Mouse (Mus musculus): ENCODE results near the gene Gm20388.

The Gm20388 gene

DNA sequence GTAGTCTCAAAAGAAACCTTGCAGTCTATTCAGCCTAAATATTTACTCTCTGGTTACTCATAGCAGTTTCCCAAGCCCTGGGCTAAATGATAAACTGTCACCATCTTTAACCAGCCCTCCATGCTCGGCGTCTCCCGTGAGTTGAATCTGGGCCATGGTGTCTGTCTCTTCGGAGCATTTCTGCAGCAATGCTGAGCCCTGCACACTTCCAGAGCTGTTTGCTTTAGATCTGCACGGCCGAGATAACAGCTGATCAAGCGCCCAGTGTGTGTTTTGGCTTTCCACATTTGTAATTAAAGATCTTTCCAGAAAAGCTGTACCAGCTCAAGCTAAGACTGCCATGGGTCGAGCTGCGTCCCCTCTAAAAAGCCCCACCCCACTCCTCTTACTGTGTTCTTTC, 1068.6 kb downstream of the Gm20388 start:
- no peak for DNase-seq (ENCODE audit: low read depth, low spot score)

DNA sequence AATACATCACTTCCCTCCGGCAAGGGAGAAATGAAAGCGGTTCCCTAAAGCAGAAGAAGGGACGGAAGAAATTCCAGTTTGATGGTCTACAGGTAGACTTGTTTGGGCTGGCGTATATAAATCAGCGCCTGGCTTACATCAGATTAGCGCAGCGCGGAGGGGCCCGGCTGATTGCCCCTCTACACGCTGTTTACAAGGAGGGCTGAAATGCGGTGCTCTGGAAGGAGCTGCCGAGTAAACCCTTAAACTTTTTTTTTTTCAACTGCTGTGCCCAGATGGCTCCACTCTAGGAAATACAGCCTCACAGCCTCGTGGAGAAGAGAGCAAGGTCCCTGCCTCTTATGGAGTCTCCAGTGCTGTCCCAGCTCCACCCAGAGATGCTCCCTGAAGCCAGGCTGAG, 1070.3 kb downstream of the Gm20388 start:
- DNase-seq (ENCODE audit: low read depth, low spot score) = no peak

- no peak for DNase-seq (ENCODE audit: low read depth, low spot score)
Measured at GRCm38 (mm10) chr8:120984888-120985287, 1074.2 kb downstream of the Gm20388 start.

- DNase-seq (ENCODE audit: low read depth, low spot score) = no peak
Measured at GRCm38 (mm10) chr8:120986022-120986421, 1075.4 kb downstream of the Gm20388 start.

- DNase-seq (ENCODE audit: low read depth, low spot score) = no peak
Measured at GRCm38 (mm10) chr8:120993738-120994137, 1083.1 kb downstream of the Gm20388 start.

GRCm38 (mm10) chr8:120995424-120995823, 1084.8 kb downstream of the Gm20388 start:
- no peak for DNase-seq (ENCODE audit: low read depth, low spot score)

GRCm38 (mm10) chr8:120996905-120997581, 1086.4 kb downstream of the Gm20388 start:
- no peak for DNase-seq (ENCODE audit: low read depth, low spot score)

DNA sequence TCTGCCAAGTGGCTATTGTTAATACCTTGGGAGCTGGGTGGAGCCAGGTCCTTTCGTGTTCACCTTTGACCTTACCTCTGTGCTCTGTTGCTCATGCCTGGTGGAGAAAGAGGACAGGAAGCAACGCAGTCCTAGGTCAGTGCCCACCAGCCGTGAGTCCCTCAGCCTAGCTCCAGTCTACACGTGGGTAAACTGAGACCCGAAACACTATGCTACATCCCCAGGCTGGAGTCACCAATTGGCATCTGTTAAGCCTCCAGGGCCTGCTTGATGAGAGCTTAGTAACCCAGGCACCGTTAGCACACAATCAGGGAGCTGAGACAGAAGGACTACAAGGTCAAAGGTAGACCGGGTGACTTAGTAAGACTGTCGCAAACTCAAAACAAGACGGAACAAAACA, 1087.3 kb downstream of the Gm20388 start:
- no peak for DNase-seq (ENCODE audit: low read depth, low spot score)

DNA sequence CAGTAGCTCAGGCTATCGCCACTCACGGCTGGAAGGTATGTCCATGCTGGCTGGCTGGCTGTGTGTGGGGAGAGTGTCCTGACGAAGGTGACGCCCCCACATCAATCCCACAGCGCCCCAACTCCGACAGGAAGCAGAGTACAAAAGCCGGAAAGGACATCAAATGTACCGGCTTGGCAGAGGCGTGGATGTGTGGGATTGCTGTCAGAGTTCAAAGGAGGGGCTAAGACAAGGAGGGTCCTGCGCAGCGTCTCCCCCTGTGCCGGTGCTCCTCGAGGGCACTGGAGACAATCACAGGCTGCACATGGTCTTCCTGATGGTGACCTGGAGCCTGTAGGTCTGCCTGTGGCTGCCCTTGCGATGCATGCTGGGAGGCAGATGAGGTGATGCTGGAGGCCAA, 1088.3 kb downstream of the Gm20388 start:
- DNase-seq (ENCODE audit: low read depth, low spot score) = no peak

DNA sequence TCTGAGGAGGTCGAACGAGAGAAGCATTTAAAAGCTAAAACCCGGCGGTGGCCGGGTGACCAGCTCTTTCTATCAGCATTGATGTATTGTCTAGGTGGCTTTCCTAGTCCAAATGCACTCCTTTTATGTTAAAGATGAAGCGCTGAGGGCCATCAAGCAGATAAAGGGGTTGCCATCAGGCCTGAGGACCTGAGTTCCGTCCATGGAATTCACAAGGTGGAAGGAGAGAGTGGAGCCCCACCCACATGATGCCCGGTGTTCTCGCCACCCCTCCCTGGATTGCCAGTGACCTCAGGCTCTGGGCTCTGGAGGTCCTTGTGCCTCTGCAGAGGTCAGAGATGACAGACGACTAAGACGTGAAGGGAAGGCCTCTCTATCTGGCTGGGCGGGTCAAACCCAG, 1091.3 kb downstream of the Gm20388 start:
- DNase-seq (ENCODE audit: low read depth, low spot score) = no peak

DNA sequence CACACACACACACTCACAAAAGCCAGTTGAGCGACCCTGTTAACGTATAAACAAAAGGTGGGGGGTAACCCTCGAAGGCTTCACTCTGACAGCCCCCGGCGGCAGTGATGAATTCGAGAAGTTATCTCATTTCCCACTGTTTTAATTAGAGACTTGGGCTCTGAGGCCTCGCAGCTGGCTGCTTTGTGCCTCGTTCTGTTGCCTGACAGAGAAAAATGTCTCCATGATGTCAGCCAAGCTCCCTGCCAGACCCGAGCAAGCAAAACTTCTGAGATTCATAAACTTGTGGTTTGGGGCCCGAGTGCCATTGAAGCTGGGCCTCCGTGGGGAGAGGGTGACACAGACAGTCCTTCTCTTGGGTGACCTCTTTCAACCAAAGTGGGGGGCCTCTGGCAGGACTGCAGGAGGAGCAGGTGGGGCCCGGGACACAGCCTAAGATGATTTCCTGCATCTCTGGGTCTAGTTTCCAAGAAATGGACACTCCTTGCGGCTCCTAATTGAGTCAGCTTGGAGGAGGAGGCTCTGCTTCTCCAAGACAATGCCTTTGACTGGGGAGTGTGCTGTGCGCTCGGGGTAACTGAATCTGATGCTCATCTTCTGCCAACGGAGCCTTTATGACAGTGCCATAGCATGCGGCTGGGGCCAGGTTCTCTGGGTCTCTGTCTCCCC, 1092.4 kb downstream of the Gm20388 start:
- no peak for DNase-seq (ENCODE audit: low read depth, low spot score)

DNA sequence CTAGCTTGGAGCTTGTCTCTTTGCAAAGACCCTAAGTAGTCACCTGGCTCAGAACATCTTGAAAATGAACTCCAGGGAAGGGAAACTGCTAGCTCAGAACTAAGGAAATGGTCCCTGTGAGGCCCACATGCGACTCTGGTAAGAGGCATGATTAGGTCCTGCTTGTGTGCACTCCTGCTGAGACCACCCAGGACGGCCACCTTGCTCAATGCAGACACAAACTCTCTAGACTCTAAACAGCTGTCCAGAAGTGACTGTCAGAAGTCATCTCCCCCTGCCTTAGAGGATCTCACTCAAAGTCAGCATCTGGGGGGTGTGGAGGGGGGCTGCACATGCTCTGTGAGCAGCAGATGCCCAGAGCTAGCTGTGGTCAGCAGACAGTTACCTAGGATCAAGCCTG, 1093.0 kb downstream of the Gm20388 start:
- no peak for DNase-seq (ENCODE audit: low read depth, low spot score)

DNA sequence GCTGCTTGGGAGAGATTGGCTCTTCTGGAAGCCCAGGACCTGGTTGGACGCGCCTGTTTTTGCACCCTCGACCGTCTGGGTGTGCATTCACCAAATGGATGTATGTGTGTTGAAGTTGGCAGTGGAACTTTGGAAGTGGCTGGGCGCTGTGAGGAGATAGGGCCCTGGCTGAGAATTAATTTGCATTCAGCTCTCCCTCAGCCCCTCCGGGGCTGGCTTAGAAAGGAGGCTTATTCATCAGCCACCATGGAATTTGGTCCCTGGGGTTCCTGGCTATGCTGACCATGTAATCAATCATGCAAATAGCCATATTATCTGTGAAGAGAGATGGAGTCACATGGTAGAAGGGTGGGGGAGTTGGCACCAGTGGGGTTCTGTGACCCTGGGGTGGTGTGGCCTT, 1102.7 kb downstream of the Gm20388 start:
- no peak for DNase-seq (ENCODE audit: low read depth, low spot score)

GRCm38 (mm10) chr8:121016621-121017020, 1106.0 kb downstream of the Gm20388 start:
- no peak for DNase-seq (ENCODE audit: low read depth, low spot score)

GRCm38 (mm10) chr8:121018236-121018635, 1107.6 kb downstream of the Gm20388 start:
- DNase-seq (ENCODE audit: low read depth, low spot score) = no peak

GRCm38 (mm10) chr8:121021488-121021887, 1110.8 kb downstream of the Gm20388 start:
- DNase-seq (ENCODE audit: low read depth, low spot score) = no peak

- no peak for DNase-seq (ENCODE audit: low read depth, low spot score)
Measured at GRCm38 (mm10) chr8:121023003-121023402, 1112.4 kb downstream of the Gm20388 start.

- DNase-seq (ENCODE audit: low read depth, low spot score) = no peak
Measured at GRCm38 (mm10) chr8:121023736-121024135, 1113.1 kb downstream of the Gm20388 start.

DNA sequence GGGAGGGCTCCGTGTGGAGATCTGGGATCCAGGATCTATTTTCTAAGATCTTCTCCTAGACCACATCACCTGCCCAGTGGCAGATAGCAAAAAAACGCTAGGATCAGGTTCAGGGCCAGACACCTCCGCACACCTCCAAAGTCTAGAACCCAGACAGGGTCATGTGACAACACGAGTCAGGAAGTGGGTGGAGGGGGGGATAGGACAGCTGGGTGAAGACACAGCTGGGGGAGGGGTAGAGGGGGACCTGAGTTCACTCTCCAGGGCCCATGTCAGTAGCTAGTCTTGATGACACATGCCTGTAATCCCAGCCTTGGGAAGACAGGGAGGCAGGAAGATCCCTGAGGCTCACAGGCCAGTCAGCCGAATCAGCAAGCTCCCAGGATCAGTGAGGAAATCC, 1114.8 kb downstream of the Gm20388 start:
- DNase-seq (ENCODE audit: low read depth, low spot score) = no peak

DNA sequence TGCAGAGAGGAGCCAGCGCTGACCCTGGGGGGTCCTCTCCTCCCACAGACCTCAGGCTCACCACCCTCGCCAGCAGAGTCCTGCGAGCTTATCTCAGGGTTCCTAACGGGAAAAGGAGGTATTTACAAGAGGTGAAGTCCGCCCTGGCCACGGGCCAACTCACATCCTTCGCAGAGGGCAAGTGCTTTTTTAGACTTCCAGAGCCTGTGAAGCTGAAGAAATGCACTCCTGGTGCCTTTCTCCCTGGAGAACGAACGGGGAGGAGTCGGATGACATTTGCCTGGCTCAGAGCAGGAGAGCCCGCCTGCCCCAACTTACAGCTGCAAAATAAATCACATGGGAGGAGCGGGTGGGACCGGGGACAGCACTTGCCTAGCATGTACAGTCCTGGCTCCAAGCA, 1117.1 kb downstream of the Gm20388 start:
- no peak for DNase-seq (ENCODE audit: low read depth, low spot score)

DNA sequence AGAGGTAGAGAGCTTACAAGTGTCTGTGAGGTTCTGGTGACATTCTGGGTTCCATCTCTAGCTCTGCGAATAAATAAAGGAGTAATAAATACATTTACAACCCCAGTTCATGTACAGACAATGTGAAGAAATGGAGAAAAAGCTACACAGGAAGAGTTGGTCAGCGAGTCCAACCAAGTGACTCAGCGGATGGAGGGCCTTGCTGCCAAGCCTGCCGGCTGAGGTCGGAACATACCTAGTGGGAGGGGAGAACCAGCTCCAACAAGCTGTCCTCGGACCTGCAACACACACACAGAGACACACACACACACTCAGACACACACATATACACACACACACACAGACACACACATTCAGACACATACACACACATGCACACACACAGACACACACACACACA, 1118.4 kb downstream of the Gm20388 start:
- DNase-seq (ENCODE audit: low read depth, low spot score) = no peak

- DNase-seq (ENCODE audit: low read depth, low spot score) = no peak
Measured at GRCm38 (mm10) chr8:121030496-121031040, 1119.9 kb downstream of the Gm20388 start.

Measured in CD4-positive helper T cell, adult 2 months (primary cell).